Mouse (Mus musculus) ES-E14 (cell line): ENCODE data around the gene Frrs1l.

Experiments used
- CHD2 ChIP-seq: IDR thresholded peaks from 2 replicates; pipeline ENCODE4 v1.6.1; 2014; ENCODE audit warnings: mild to moderate bottlenecking, low read depth, low read length, inconsistent platforms
- HCFC1 ChIP-seq: IDR thresholded peaks from 2 replicates; pipeline ENCODE4 v1.6.1; 2012; ENCODE audit warnings: low read length, inconsistent platforms, borderline replicate concordance; ENCODE audit not compliant: insufficient read depth
- MAFK ChIP-seq: IDR thresholded peaks from 2 replicates; pipeline ENCODE4 v1.6.1; 2014; ENCODE audit warnings: mild to moderate bottlenecking, low read depth, low read length, inconsistent platforms; ENCODE audit not compliant: insufficient read depth
- ZNF384 ChIP-seq: IDR thresholded peaks from 2 replicates; pipeline ENCODE4 v1.6.1; 2012; ENCODE audit warnings: low read depth, low read length, inconsistent platforms

- TF ChIP-seq MAFK (no peak), CHD2 (no peak), HCFC1 (no peak), ZNF384 (no peak)
Observed at GRCm38 (mm10) chr4:57039127-57040031, 49.2 kb upstream of the Frrs1l start.
